Mouse (Mus musculus): ENCODE data around the gene Tex19.1. TPM values are rescaled to one million over a fixed set of nuclear protein-coding genes. Genes with fewer than 3 reads are reported as not detected.
"Not testable (repeated sequence)": the region's sequence is repeated elsewhere in the genome, so short reads cannot be mapped to it uniquely, and the experiment has no call there.

The Tex19.1 gene
- not detected in 2 replicates for polyA plus RNA-seq (2014; fragmentation: Nextera tagmentation; extraction: Ambion mirVana)

GRCm38 (mm10) chr11:121145865-121146264 lies at the start of gene Tex19.1:
Gene Tex19.1, plus strand, starts transcription at chr11:121146143.
- WGBS = 92% methylated on average over 22 of the region's 22 CpGs
- ATAC-seq (replicated peaks; ENCODE audit: low FRiP score, low TSS enrichment, low read depth) (no peak), DNase-seq (ENCODE audit: low spot score) (no peak)
- Histone ChIP-seq H3K36me3 (ENCODE audit: control insufficient read depth, insufficient read depth, low read length) (no peaks in the 10 kb centered on the region), H3K9me3 (ENCODE audit: control insufficient read depth, low read length) (no peaks in the 10 kb centered on the region), H3K4me1 (replicated peaks; ENCODE audit: control insufficient read depth, insufficient read depth, low read length) (no peaks in the 10 kb centered on the region), H3K9ac (ENCODE audit: low read length) (no peak within 1 kb of the TSS), H3K4me2 (ENCODE audit: low read length) (no peak within 1 kb of the TSS), H3K27me3 (replicated peaks; ENCODE audit: control insufficient read depth, insufficient read depth, low read length) (no peaks in the 10 kb centered on the region), H3K4me3 (ENCODE audit: low read depth, low read length) (no peak within 1 kb of the TSS), H3K27ac (ENCODE audit: low read depth) (no peak within 1 kb of the TSS)

GRCm38 (mm10) chr11:121099762-121100161 lies 46.2 kb upstream of the Tex19.1 start:
- Histone ChIP-seq H3K4me2 (ENCODE audit: low read length) (no peak overlapping the region), H3K27ac (ENCODE audit: low read depth) (no peak overlapping the region), H3K4me3 (ENCODE audit: low read depth, low read length) (no peak overlapping the region), H3K27me3 (replicated peaks; ENCODE audit: control insufficient read depth, insufficient read depth, low read length) (no peaks in the 10 kb centered on the region), H3K4me1 (replicated peaks; ENCODE audit: control insufficient read depth, insufficient read depth, low read length) (no peaks in the 10 kb centered on the region), H3K9ac (ENCODE audit: low read length) (no peak overlapping the region), H3K36me3 (ENCODE audit: control insufficient read depth, insufficient read depth, low read length) (no peaks in the 10 kb centered on the region), H3K9me3 (ENCODE audit: control insufficient read depth, low read length) (0 out of 2 replicates have a peak, but pooled peaks cover 3% of the 10 kb centered on the region)
- ATAC-seq (replicated peaks; ENCODE audit: low FRiP score, low TSS enrichment, low read depth) (no peak), DNase-seq (ENCODE audit: low spot score) (no peak)
- WGBS = 73% methylated on average over 7 of the region's 7 CpGs

GRCm38 (mm10) chr11:121100692-121101091 lies 45.3 kb upstream of the Tex19.1 start:
- H3K9ac ChIP-seq (ENCODE audit: low read length) = no peak overlapping the region
- no peaks in the 10 kb centered on the region for H3K27me3 ChIP-seq (replicated peaks; ENCODE audit: control insufficient read depth, insufficient read depth, low read length)
- H3K9me3 ChIP-seq (ENCODE audit: control insufficient read depth, low read length) = 0 out of 2 replicates have a peak, but pooled peaks cover 3% of the 10 kb centered on the region
- no peak overlapping the region for H3K4me3 ChIP-seq (ENCODE audit: low read depth, low read length)
- WGBS = 40% methylated on average over 7 of the region's 7 CpGs
- ATAC-seq (replicated peaks; ENCODE audit: low FRiP score, low TSS enrichment, low read depth) (0 out of 2 replicates have a peak, but pooled peaks have one; percentile 19), DNase-seq (ENCODE audit: low spot score) (no peak)
- H3K4me2 ChIP-seq (ENCODE audit: low read length) = no peak overlapping the region
- H3K4me1 ChIP-seq (replicated peaks; ENCODE audit: control insufficient read depth, insufficient read depth, low read length) = no peaks in the 10 kb centered on the region
- no peak overlapping the region for H3K27ac ChIP-seq (ENCODE audit: low read depth)
- no peaks in the 10 kb centered on the region for H3K36me3 ChIP-seq (ENCODE audit: control insufficient read depth, insufficient read depth, low read length)

- Histone ChIP-seq H3K9ac (ENCODE audit: low read length) (no peak overlapping the region), H3K27ac (ENCODE audit: low read depth) (no peak overlapping the region), H3K36me3 (ENCODE audit: control insufficient read depth, insufficient read depth, low read length) (no peaks in the 10 kb centered on the region), H3K9me3 (ENCODE audit: control insufficient read depth, low read length) (0 out of 2 replicates have a peak, but pooled peaks cover 3% of the 10 kb centered on the region), H3K4me3 (ENCODE audit: low read depth, low read length) (no peak overlapping the region), H3K27me3 (replicated peaks; ENCODE audit: control insufficient read depth, insufficient read depth, low read length) (no peaks in the 10 kb centered on the region), H3K4me2 (ENCODE audit: low read length) (no peak overlapping the region), H3K4me1 (replicated peaks; ENCODE audit: control insufficient read depth, insufficient read depth, low read length) (no peaks in the 10 kb centered on the region)
- WGBS = 71% methylated on average over 4 of the region's 4 CpGs
- ATAC-seq (replicated peaks; ENCODE audit: low FRiP score, low TSS enrichment, low read depth) (0 out of 2 replicates have a peak, but pooled peaks have one; percentile 23), DNase-seq (ENCODE audit: low spot score) (no peak)
Observed at GRCm38 (mm10) chr11:121101124-121101805, 44.7 kb upstream of the Tex19.1 start.

GRCm38 (mm10) chr11:121107242-121107641 lies 38.7 kb upstream of the Tex19.1 start:
- not testable (repeated sequence) for DNase-seq (ENCODE audit: low spot score); H3K27ac ChIP-seq (ENCODE audit: low read depth); H3K4me3 ChIP-seq (ENCODE audit: low read depth, low read length); ATAC-seq (replicated peaks; ENCODE audit: low FRiP score, low TSS enrichment, low read depth); H3K9ac ChIP-seq (ENCODE audit: low read length); H3K9me3 ChIP-seq (ENCODE audit: control insufficient read depth, low read length); H3K4me2 ChIP-seq (ENCODE audit: low read length); H3K27me3 ChIP-seq (replicated peaks; ENCODE audit: control insufficient read depth, insufficient read depth, low read length); H3K4me1 ChIP-seq (replicated peaks; ENCODE audit: control insufficient read depth, insufficient read depth, low read length); H3K36me3 ChIP-seq (ENCODE audit: control insufficient read depth, insufficient read depth, low read length)
- WGBS = 96% methylated on average over 1 of the region's 1 CpGs

- Histone ChIP-seq H3K4me1 (replicated peaks; ENCODE audit: control insufficient read depth, insufficient read depth, low read length) (peaks cover 5% of the 10 kb centered on the region; the same call in 1 of the 2 replicates), H3K9ac (ENCODE audit: low read length) (no peak overlapping the region), H3K27ac (ENCODE audit: low read depth) (no peak overlapping the region), H3K4me2 (ENCODE audit: low read length) (no peak overlapping the region), H3K27me3 (replicated peaks; ENCODE audit: control insufficient read depth, insufficient read depth, low read length) (no peaks in the 10 kb centered on the region), H3K36me3 (ENCODE audit: control insufficient read depth, insufficient read depth, low read length) (no peaks in the 10 kb centered on the region), H3K4me3 (ENCODE audit: low read depth, low read length) (no peak overlapping the region), H3K9me3 (ENCODE audit: control insufficient read depth, low read length) (no peaks in the 10 kb centered on the region)
- 47% methylated on average over 9 of the region's 9 CpGs for WGBS
- DNase-seq (ENCODE audit: low spot score) (no peak), ATAC-seq (replicated peaks; ENCODE audit: low FRiP score, low TSS enrichment, low read depth) (no peak)
Observed at GRCm38 (mm10) chr11:121108061-121108460, 37.9 kb upstream of the Tex19.1 start.

- H3K9ac ChIP-seq (ENCODE audit: low read length) = no peak overlapping the region
- ATAC-seq (replicated peaks; ENCODE audit: low FRiP score, low TSS enrichment, low read depth) = no peak
Observed at GRCm38 (mm10) chr11:121109986-121110385, 36.0 kb upstream of the Tex19.1 start.

GRCm38 (mm10) chr11:121111051-121111450 lies 34.9 kb upstream of the Tex19.1 start:
- Histone ChIP-seq H3K4me1 (replicated peaks; ENCODE audit: control insufficient read depth, insufficient read depth, low read length) (peaks cover 5% of the 10 kb centered on the region; the same call in 1 of the 2 replicates), H3K4me2 (ENCODE audit: low read length) (no peak overlapping the region), H3K36me3 (ENCODE audit: control insufficient read depth, insufficient read depth, low read length) (no peaks in the 10 kb centered on the region), H3K9ac (ENCODE audit: low read length) (no peak overlapping the region), H3K9me3 (ENCODE audit: control insufficient read depth, low read length) (no peaks in the 10 kb centered on the region), H3K27ac (ENCODE audit: low read depth) (no peak overlapping the region), H3K27me3 (replicated peaks; ENCODE audit: control insufficient read depth, insufficient read depth, low read length) (no peaks in the 10 kb centered on the region), H3K4me3 (ENCODE audit: low read depth, low read length) (no peak overlapping the region)
- ATAC-seq (replicated peaks; ENCODE audit: low FRiP score, low TSS enrichment, low read depth) (no peak), DNase-seq (ENCODE audit: low spot score) (no peak)
- WGBS = 77% methylated on average over 3 of the region's 3 CpGs

More at GRCm38 (mm10) chr11:121109986-121110385, 36.0 kb upstream of the Tex19.1 start:
- Histone ChIP-seq H3K4me3 (ENCODE audit: low read depth, low read length) (no peak overlapping the region), H3K4me2 (ENCODE audit: low read length) (no peak overlapping the region), H3K4me1 (replicated peaks; ENCODE audit: control insufficient read depth, insufficient read depth, low read length) (peaks cover 5% of the 10 kb centered on the region; the same call in 1 of the 2 replicates), H3K27me3 (replicated peaks; ENCODE audit: control insufficient read depth, insufficient read depth, low read length) (no peaks in the 10 kb centered on the region), H3K36me3 (ENCODE audit: control insufficient read depth, insufficient read depth, low read length) (no peaks in the 10 kb centered on the region), H3K9me3 (ENCODE audit: control insufficient read depth, low read length) (no peaks in the 10 kb centered on the region), H3K27ac (ENCODE audit: low read depth) (no peak overlapping the region)
- DNase-seq (ENCODE audit: low spot score) = no peak
- 16% methylated on average over 2 of the region's 2 CpGs for WGBS

GRCm38 (mm10) chr11:121111601-121112000 lies 34.3 kb upstream of the Tex19.1 start:
- 90% methylated on average over 1 of the region's 1 CpGs for WGBS
- Histone ChIP-seq H3K4me1 (replicated peaks; ENCODE audit: control insufficient read depth, insufficient read depth, low read length) (peaks cover 5% of the 10 kb centered on the region; the same call in 1 of the 2 replicates), H3K27ac (ENCODE audit: low read depth) (no peak overlapping the region), H3K9me3 (ENCODE audit: control insufficient read depth, low read length) (no peaks in the 10 kb centered on the region), H3K4me2 (ENCODE audit: low read length) (no peak overlapping the region), H3K4me3 (ENCODE audit: low read depth, low read length) (no peak overlapping the region), H3K36me3 (ENCODE audit: control insufficient read depth, insufficient read depth, low read length) (no peaks in the 10 kb centered on the region), H3K9ac (ENCODE audit: low read length) (no peak overlapping the region), H3K27me3 (replicated peaks; ENCODE audit: control insufficient read depth, insufficient read depth, low read length) (no peaks in the 10 kb centered on the region)
- DNase-seq (ENCODE audit: low spot score) (no peak), ATAC-seq (replicated peaks; ENCODE audit: low FRiP score, low TSS enrichment, low read depth) (no peak)
